Mouse (Mus musculus) MEL (cell line): ENCODE results near the gene Cdkn3. TPM values are rescaled to one million over a fixed set of nuclear protein-coding genes. Genes with fewer than 3 reads are reported as not detected.
"Not testable (repeated sequence)": the region's sequence is repeated elsewhere in the genome, so short reads cannot be mapped to it uniquely, and the experiment has no call there.

ENCODE experiments used
- DNase-seq: peaks from one replicate; pipeline ENCODE4 v3.0.0; 2011; ENCODE audit warnings: low read depth, low spot score
- H3K27ac ChIP-seq: 2 replicates; pipeline ENCODE4 v1.5.1; 2012; ENCODE audit warnings: low read depth, mild to moderate bottlenecking, control low read depth, low read length, moderate library complexity; ENCODE audit not compliant: control insufficient read depth
- H3K27me3 ChIP-seq, 2 experiments: fragments of 150-350 bp in 1 of 2; sonication (generic) in 1 of 2; 2 replicates each; pipeline ENCODE4 v1.6.1; 2012; ENCODE audit warnings: low read length in 2 of 2, mild to moderate bottlenecking in 2 of 2, improper control_type of control experiment in 1 of 2, moderate library complexity in 1 of 2; ENCODE audit not compliant: insufficient read depth in 2 of 2, control insufficient read depth in 1 of 2
- H3K36me3 ChIP-seq, 2 experiments: 2 replicates each; pipeline ENCODE4 v1.6.1; 2012 to 2014; ENCODE audit warnings: low read length in 2 of 2, improper control_type of control experiment in 1 of 2, inconsistent platforms in 1 of 2, mild to moderate bottlenecking in 1 of 2; ENCODE audit not compliant: insufficient read depth in 2 of 2, control insufficient read depth in 1 of 2
- H3K4me1 ChIP-seq, 2 experiments: fragments of 150-350 bp in 1 of 2; sonication (generic) in 1 of 2; 2 replicates each; pipeline ENCODE4 v1.6.1; 2012; ENCODE audit warnings: low read length in 2 of 2, improper control_type of control experiment in 1 of 2, mild to moderate bottlenecking in 1 of 2; ENCODE audit not compliant: insufficient read depth in 2 of 2, control insufficient read depth in 1 of 2
- H3K4me3 ChIP-seq, 2 experiments: fragments of 150-350 bp in 1 of 2; sonication (generic) in 1 of 2; 2 replicates each; pipeline ENCODE4 v1.5.1; 2012; ENCODE audit warnings: low read depth in 2 of 2, low read length in 2 of 2, mild to moderate bottlenecking in 2 of 2, moderate library complexity in 2 of 2, control low read depth in 1 of 2, improper control_type of control experiment in 1 of 2; ENCODE audit not compliant: control insufficient read depth in 1 of 2, insufficient read depth in 1 of 2
- H3K79me2 ChIP-seq: 2 replicates; pipeline ENCODE4 v1.6.1; 2012; ENCODE audit warnings: mild to moderate bottlenecking, low read length, moderate library complexity; ENCODE audit not compliant: control insufficient read depth, poor library complexity, insufficient read depth
- H3K9ac ChIP-seq: 2 replicates; pipeline ENCODE4 v1.6.1; 2012; ENCODE audit warnings: low read depth, mild to moderate bottlenecking, control low read depth, low read length, moderate library complexity; ENCODE audit not compliant: control insufficient read depth, poor library complexity, severe bottlenecking
- H3K9me3 ChIP-seq: fragments of 150-350 bp; sonication (generic); replicated peaks from 2 replicates; pipeline ENCODE4 v1.6.1; 2012; ENCODE audit warnings: mild to moderate bottlenecking, low read length, improper control_type of control experiment, moderate library complexity; ENCODE audit not compliant: insufficient read depth
- BHLHE40 ChIP-seq: IDR thresholded peaks from 2 replicates; pipeline ENCODE4 v1.6.1; 2012; ENCODE audit warnings: low read depth, mild to moderate bottlenecking, inconsistent platforms, low read length, improper control_type of control experiment, borderline replicate concordance
- E2F4 ChIP-seq: IDR thresholded peaks from 2 replicates; pipeline ENCODE4 v1.6.1; 2011; ENCODE audit warnings: low read depth, low read length, improper control_type of control experiment, borderline replicate concordance
- EP300 ChIP-seq, 2 experiments: IDR thresholded peaks; 2 replicates each; pipeline ENCODE4 v1.6.1; 2011; ENCODE audit warnings: improper control_type of control experiment in 2 of 2, low read length in 2 of 2, low read depth in 1 of 2, mild to moderate bottlenecking in 1 of 2
- HCFC1 ChIP-seq: IDR thresholded peaks from 2 replicates; pipeline ENCODE4 v1.6.1; 2012; ENCODE audit warnings: low read depth, mild to moderate bottlenecking, inconsistent platforms, low read length, improper control_type of control experiment, moderate library complexity
- KAT2A ChIP-seq: conservative IDR thresholded peaks from 2 replicates; pipeline ENCODE4 v1.6.1; 2012; ENCODE audit warnings: low read depth, low read length, improper control_type of control experiment, inconsistent platforms
- MAX ChIP-seq: IDR thresholded peaks from 2 replicates; pipeline ENCODE4 v1.6.1; 2011; ENCODE audit warnings: low read length, improper control_type of control experiment
- MYB ChIP-seq: IDR thresholded peaks from 2 replicates; pipeline ENCODE4 v1.6.1; 2011; ENCODE audit warnings: mild to moderate bottlenecking, low read depth, low read length, improper control_type of control experiment
- NRF1 ChIP-seq: IDR thresholded peaks from 2 replicates; pipeline ENCODE4 v1.6.1; 2014; ENCODE audit warnings: low read depth, mild to moderate bottlenecking, inconsistent platforms, low read length, improper control_type of control experiment, moderate library complexity; ENCODE audit not compliant: poor library complexity, insufficient read depth, severe bottlenecking
- RCOR1 ChIP-seq: IDR thresholded peaks from 2 replicates; pipeline ENCODE4 v1.6.1; 2012; ENCODE audit warnings: low read depth, mild to moderate bottlenecking, inconsistent platforms, low read length, improper control_type of control experiment
- SIN3A ChIP-seq: IDR thresholded peaks from 2 replicates; pipeline ENCODE4 v1.6.1; 2012; ENCODE audit warnings: low read length, improper control_type of control experiment, inconsistent platforms
- TAL1 ChIP-seq: IDR thresholded peaks from 2 replicates; pipeline ENCODE4 v1.6.1; 2012; ENCODE audit warnings: mild to moderate bottlenecking, inconsistent platforms, low read length, moderate library complexity, mixed read lengths
- ZKSCAN1 ChIP-seq: IDR thresholded peaks from 2 replicates; pipeline ENCODE4 v1.6.1; 2012; ENCODE audit warnings: low read depth, mild to moderate bottlenecking, inconsistent platforms, low read length, improper control_type of control experiment, moderate library complexity
- polyA plus RNA-seq, 2 experiments: library from polyadenylated mRNA; stranded (reverse) in 1 of 2; unstranded in 1 of 2; fragments of >175 nt in 1 of 2; fragments of >200 nt in 1 of 2; gene quantifications; 2 replicates each; pipeline versions ENCODE4 v1.2.1 to v1.2.4; 2012; ENCODE audit warnings: low replicate concordance in 2 of 2, low read depth in 1 of 2; ENCODE audit not compliant: insufficient read length in 2 of 2, insufficient read depth in 1 of 2, missing spikeins in 1 of 2
- total RNA-seq: library from RNA; depleted of rRNA; stranded (reverse); fragments of 300-350 nt; gene quantifications from 2 replicates; pipeline ENCODE4 v1.2.3, GENCODE M21; 2012

Gene Cdkn3
- total and polyA plus RNA-seq, 3 experiments = 15.7 to 19.6 TPM; not detected in 1

DNA sequence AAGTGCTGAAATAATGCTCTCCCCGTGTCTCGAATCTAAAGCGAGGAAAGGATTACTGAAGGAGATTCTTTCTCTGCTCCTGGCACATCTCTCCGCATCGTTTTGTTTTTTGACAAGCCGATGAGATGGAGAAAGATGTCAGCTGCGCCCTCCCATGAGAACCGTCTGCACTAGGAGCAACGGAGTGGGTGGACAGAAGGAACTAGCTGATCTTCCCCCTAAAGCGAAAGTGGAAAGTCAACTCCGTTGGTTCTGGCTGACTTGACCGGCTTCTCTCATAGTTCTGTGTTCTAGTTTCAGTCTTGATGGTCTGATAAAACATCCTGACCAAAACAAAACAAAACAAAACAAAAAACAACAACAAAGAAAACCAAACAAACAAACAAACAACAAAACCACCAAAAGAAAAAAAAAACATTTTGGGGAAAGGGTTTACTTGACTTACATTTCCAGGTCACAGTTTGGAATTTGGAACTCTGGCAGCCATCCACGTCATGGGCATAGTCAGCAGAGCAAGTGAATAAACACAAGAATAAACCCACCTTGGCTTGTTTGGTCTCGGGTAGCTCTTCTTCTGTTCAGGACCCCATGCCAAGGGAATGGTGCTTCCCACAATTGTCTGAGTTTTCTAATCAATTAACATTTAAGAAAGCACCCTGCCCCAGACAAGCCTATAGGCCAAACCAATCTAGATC lies 25.4 kb upstream of the Cdkn3 start:
- Histone ChIP-seq H3K4me3 (no peak overlapping the region), H3K4me1 (no peaks in the 10 kb centered on the region), H3K9me3 (no peaks in the 10 kb centered on the region), H3K79me2 (no peaks in the 10 kb centered on the region), H3K27ac (no peak overlapping the region), H3K9ac (no peak overlapping the region), H3K36me3 (no peaks in the 10 kb centered on the region), H3K27me3 (no peaks in the 10 kb centered on the region)
- TF ChIP-seq ZKSCAN1 (no peak), KAT2A (no peak), MYB (no peak), SIN3A (no peak)
- no peak for DNase-seq

- no peak overlapping the region for H3K4me3 ChIP-seq
- TF ChIP-seq NRF1 = no peak
- no peak for TF ChIP-seq TAL1
- TF ChIP-seq SIN3A = no peak
- TF ChIP-seq EP300 (IDR thresholded peaks at IDR 0.05; ENCODE audit: low read depth in 1 of 2, low read length in 2 of 2) = no peak
- TF ChIP-seq BHLHE40 = no peak
- no peak for TF ChIP-seq HCFC1
- TF ChIP-seq E2F4 = no peak
- TF ChIP-seq MAX = no peak
- no peak for TF ChIP-seq RCOR1
- TF ChIP-seq, all 39 proteins: peak for 0
- H3K9ac ChIP-seq = no peak overlapping the region
- H3K4me1 ChIP-seq = no peaks in the 10 kb centered on the region
- no peaks in the 10 kb centered on the region for H3K36me3 ChIP-seq
- no peaks in the 10 kb centered on the region for H3K27me3 ChIP-seq
- no peak for DNase-seq
- no peak overlapping the region for H3K27ac ChIP-seq
- no peaks in the 10 kb centered on the region for H3K9me3 ChIP-seq
- H3K79me2 ChIP-seq = no peaks in the 10 kb centered on the region
Measured at GRCm38 (mm10) chr14:46736366-46736765, 24.0 kb upstream of the Cdkn3 start.

GRCm38 (mm10) chr14:46737346-46737745 lies 23.0 kb upstream of the Cdkn3 start:
- H3K9me3 ChIP-seq, H3K4me1 ChIP-seq, H3K27me3 ChIP-seq, DNase-seq, H3K27ac ChIP-seq, H3K4me3 ChIP-seq, H3K79me2 ChIP-seq, H3K36me3 ChIP-seq, H3K9ac ChIP-seq: not testable (repeated sequence)
